Mouse (Mus musculus) myocyte (in vitro differentiated cells): ENCODE results near the gene Ppfia1. TPM values are rescaled to one million over a fixed set of nuclear protein-coding genes. Genes with fewer than 3 reads are reported as not detected.

Experiments
- H3K27me3 ChIP-seq: one replicate; pipeline ENCODE4 v1.6.1; 2011; ENCODE audit not compliant: control insufficient read depth, insufficient read depth, insufficient read length
- H3K36me3 ChIP-seq: one replicate; pipeline ENCODE4 v1.6.1; 2011; ENCODE audit not compliant: control insufficient read depth, insufficient read depth
- H3K4me2 ChIP-seq: one replicate; pipeline ENCODE4 v1.6.1; 2011; ENCODE audit warnings: low read depth, control low read depth
- H3K4me3 ChIP-seq: one replicate; pipeline ENCODE4 v1.5.1; 2011; ENCODE audit warnings: mild to moderate bottlenecking, control low read depth, moderate library complexity
- H3K79me2 ChIP-seq: one replicate; pipeline ENCODE4 v1.6.1; 2011; ENCODE audit not compliant: control insufficient read depth, insufficient read depth
- H3ac ChIP-seq: one replicate; pipeline ENCODE4 v1.6.1; 2011; ENCODE audit not compliant: control insufficient read depth, insufficient read length
- CEBPB ChIP-seq: IDR thresholded peaks from 2 replicates; pipeline ENCODE4 v1.6.1; 2011; ENCODE audit warnings: mild to moderate bottlenecking, moderate library complexity; ENCODE audit not compliant: poor library complexity, insufficient read depth, severe bottlenecking
- E2F4 ChIP-seq: IDR thresholded peaks from one replicate; pipeline ENCODE4 v1.6.1; 2011; ENCODE audit warnings: mild to moderate bottlenecking, control low read depth, moderate library complexity; ENCODE audit not compliant: insufficient read depth
- MAX ChIP-seq: IDR thresholded peaks from one replicate; pipeline ENCODE4 v1.6.1; 2011; ENCODE audit warnings: low read depth, mild to moderate bottlenecking, control low read depth
- MYOD1 ChIP-seq, 3 experiments: IDR thresholded peaks; one replicate each; pipeline ENCODE4 v1.6.1; 2011; ENCODE audit warnings: control low read depth in 2 of 3, low read depth in 2 of 3, mild to moderate bottlenecking in 2 of 3, moderate library complexity in 1 of 3; ENCODE audit not compliant: insufficient read length in 2 of 3, control insufficient read depth in 1 of 3
- MYOG ChIP-seq, 3 experiments: IDR thresholded peaks; one replicate each; pipeline ENCODE4 v1.6.1; 2011; ENCODE audit warnings: control low read depth in 2 of 3, low read depth in 2 of 3, mild to moderate bottlenecking in 2 of 3; ENCODE audit not compliant: insufficient read length in 2 of 3, control insufficient read depth in 1 of 3, insufficient read depth in 1 of 3
- POLR2A ChIP-seq: IDR thresholded peaks from one replicate; pipeline ENCODE4 v1.6.1; 2011; ENCODE audit warnings: low read depth, mild to moderate bottlenecking, control low read depth, moderate library complexity; ENCODE audit not compliant: insufficient read length
- POLR2AphosphoS2 ChIP-seq: IDR thresholded peaks from one replicate; pipeline ENCODE4 v1.6.1; 2011; ENCODE audit warnings: low read depth, control low read depth; ENCODE audit not compliant: insufficient read length
- REST ChIP-seq: IDR thresholded peaks from one replicate; pipeline ENCODE4 v1.6.1; 2011; ENCODE audit warnings: mild to moderate bottlenecking, control low read depth, moderate library complexity; ENCODE audit not compliant: insufficient read depth, insufficient read length
- SRF ChIP-seq: IDR thresholded peaks from one replicate; pipeline ENCODE4 v1.6.1; 2011; ENCODE audit warnings: low read depth; ENCODE audit not compliant: control insufficient read depth, insufficient read length
- TCF12 ChIP-seq: IDR thresholded peaks from one replicate; pipeline ENCODE4 v1.6.1; 2011; ENCODE audit warnings: mild to moderate bottlenecking, control low read depth; ENCODE audit not compliant: poor library complexity, insufficient read depth, severe bottlenecking
- TCF3 ChIP-seq: IDR thresholded peaks from one replicate; pipeline ENCODE4 v1.6.1; 2011; ENCODE audit warnings: low read depth, control low read depth; ENCODE audit not compliant: insufficient read length
- USF1 ChIP-seq: IDR thresholded peaks from one replicate; pipeline ENCODE4 v1.6.1; 2011; ENCODE audit warnings: low read depth, mild to moderate bottlenecking, control low read depth, moderate library complexity
- polyA plus RNA-seq: library from polyadenylated mRNA; unstranded; fragments of >200 nt; fragmentation: generic; extraction: Trizol; gene quantifications from one replicate; pipeline ENCODE4 v1.2.1, GENCODE M21; 2012; ENCODE audit warnings: missing spikeins

Gene Ppfia1
- polyA plus RNA-seq, 1 experiment, result 17.8 TPM

- Histone ChIP-seq H3K36me3 (no peaks in the 10 kb centered on the region), H3K27me3 (no peaks in the 10 kb centered on the region), H3K79me2 (peaks cover 49% of the 10 kb centered on the region), H3ac (no peak overlapping the region), H3K4me3 (no peak overlapping the region), H3K4me2 (no peak overlapping the region)
- TF ChIP-seq USF1 (no peak), E2F4 (no peak), POLR2A (no peak), MYOD1 (IDR thresholded peaks at IDR 0.05; ENCODE audit: control insufficient read depth in 1 of 3, insufficient read length in 2 of 3, low read depth in 2 of 3) (no peak), POLR2AphosphoS2 (no peak), MAX (no peak), TCF3 (no peak), TCF12 (no peak), CEBPB (no peak)
These were observed 21.7 kb downstream of the Ppfia1 start for GRCm38 (mm10) chr7:144531585-144532378.

- TF ChIP-seq TCF3, result no peak
- no peak for TF ChIP-seq SRF
- no peak for TF ChIP-seq REST
- TF ChIP-seq MYOG (IDR thresholded peaks at IDR 0.05; ENCODE audit: control insufficient read depth in 1 of 3, insufficient read depth in 1 of 3, insufficient read length in 2 of 3, low read depth in 2 of 3), result no peak
- no peak for TF ChIP-seq CEBPB
- Histone ChIP-seq H3K4me3 (no peak overlapping the region), H3K36me3 (no peaks in the 10 kb centered on the region), H3ac (no peak overlapping the region), H3K27me3 (no peaks in the 10 kb centered on the region), H3K4me2 (no peak overlapping the region), H3K79me2 (peaks cover 39% of the 10 kb centered on the region)
These were observed 23.7 kb downstream of the Ppfia1 start for GRCm38 (mm10) chr7:144529851-144530250.

GRCm38 (mm10) chr7:144527723-144528221 is 25.8 kb downstream of the Ppfia1 start:
- Histone ChIP-seq H3K4me3 (no peak overlapping the region), H3K4me2 (peak overlapping the region; percentile 62), H3ac (no peak overlapping the region), H3K79me2 (peaks cover 40% of the 10 kb centered on the region), H3K27me3 (no peaks in the 10 kb centered on the region), H3K36me3 (no peaks in the 10 kb centered on the region)
- TF ChIP-seq SRF (no peak), TCF3 (peak; percentile 38), CEBPB (peak; percentile 79), MYOD1 (IDR thresholded peaks at IDR 0.05; ENCODE audit: control insufficient read depth in 1 of 3, insufficient read length in 2 of 3, low read depth in 2 of 3) (peak; percentile 76 to 90 (median 84)), MYOG (IDR thresholded peaks at IDR 0.05; ENCODE audit: control insufficient read depth in 1 of 3, insufficient read depth in 1 of 3, insufficient read length in 2 of 3, low read depth in 2 of 3) (peak; percentile 49 to 96 (median 94)), TCF12 (peak; percentile 82), USF1 (no peak)

- TF ChIP-seq E2F4, result no peak
- TF ChIP-seq USF1, result no peak
- no peak for TF ChIP-seq POLR2AphosphoS2
- no peak for TF ChIP-seq MYOD1 (IDR thresholded peaks at IDR 0.05; ENCODE audit: control insufficient read depth in 1 of 3, insufficient read length in 2 of 3, low read depth in 2 of 3)
- TF ChIP-seq REST, result no peak
- no peak for TF ChIP-seq TCF12
- no peak for TF ChIP-seq CEBPB
- Histone ChIP-seq H3K4me2 (no peak overlapping the region), H3ac (no peak overlapping the region), H3K36me3 (no peaks in the 10 kb centered on the region), H3K27me3 (no peaks in the 10 kb centered on the region), H3K79me2 (peaks cover 38% of the 10 kb centered on the region), H3K4me3 (no peak overlapping the region)
These were observed 26.9 kb downstream of the Ppfia1 start for GRCm38 (mm10) chr7:144526649-144527048.

GRCm38 (mm10) chr7:144524427-144525191 is 28.9 kb downstream of the Ppfia1 start:
- H3K36me3 ChIP-seq, result no peaks in the 10 kb centered on the region
- H3K4me3 ChIP-seq, result no peak overlapping the region
- no peak overlapping the region for H3K4me2 ChIP-seq
- no peak for TF ChIP-seq MYOG (IDR thresholded peaks at IDR 0.05; ENCODE audit: control insufficient read depth in 1 of 3, insufficient read depth in 1 of 3, insufficient read length in 2 of 3, low read depth in 2 of 3)
- TF ChIP-seq CEBPB, result no peak
- no peak for TF ChIP-seq POLR2A
- TF ChIP-seq E2F4, result no peak
- no peak for TF ChIP-seq TCF3
- no peak for TF ChIP-seq TCF12
- TF ChIP-seq USF1, result no peak
- TF ChIP-seq POLR2AphosphoS2, result no peak
- TF ChIP-seq MAX, result no peak
- no peak for TF ChIP-seq SRF
- no peak for TF ChIP-seq MYOD1 (IDR thresholded peaks at IDR 0.05; ENCODE audit: control insufficient read depth in 1 of 3, insufficient read length in 2 of 3, low read depth in 2 of 3)
- TF ChIP-seq REST, result no peak
- H3ac ChIP-seq, result no peak overlapping the region
- H3K27me3 ChIP-seq, result no peaks in the 10 kb centered on the region
- H3K79me2 ChIP-seq, result peaks cover 30% of the 10 kb centered on the region
